Mouse (Mus musculus) cerebellum, adult 2 months (tissue): ENCODE measurements around the gene Bri3.

Experiments
- CTCF ChIP-seq: fragments of 200-500 bp; IDR thresholded peaks from 2 replicates; pipeline ENCODE4 v1.5.1; 2011; ENCODE audit warnings: low read depth, mild to moderate bottlenecking, control low read depth, low read length, moderate library complexity, borderline replicate concordance; ENCODE audit not compliant: insufficient read depth
- POLR2A ChIP-seq: fragments of 200-500 bp; IDR thresholded peaks from 2 replicates; pipeline ENCODE4 v1.6.1; 2011; ENCODE audit warnings: low read length, control low read depth, borderline replicate concordance; ENCODE audit not compliant: insufficient read depth

DNA sequence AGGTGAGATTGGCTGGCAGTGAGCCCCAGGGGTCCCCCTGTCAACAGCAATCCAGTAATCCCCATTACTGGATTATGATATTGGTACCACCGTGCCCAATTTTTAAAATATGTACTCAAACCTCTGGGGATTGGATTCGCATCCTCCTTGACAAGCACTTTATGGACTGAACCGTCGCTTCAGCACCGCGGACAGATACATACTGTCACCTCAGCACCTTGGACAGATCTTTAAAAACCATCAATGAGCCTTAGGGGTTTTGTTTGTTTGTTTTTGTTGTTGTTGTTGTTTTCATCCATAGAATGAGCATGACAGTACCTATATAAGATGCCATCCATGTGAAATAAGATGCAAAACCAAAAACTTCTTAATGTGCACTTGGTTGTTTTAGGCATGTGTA, 247.1 kb downstream of the Bri3 start:
- no peak for TF ChIP-seq POLR2A
- no peak for TF ChIP-seq CTCF
